Mouse (Mus musculus) lung, embryonic 16.5 days (tissue): ENCODE measurements at regions not wholly inside any gene's neighbourhood (a gene's known extent, or its start where the extent isn't known, plus 50 kb on each side); places are given as distances from the start of the nearest gene placed in this dataset.

Source experiments
- ATAC-seq: fragments of 200-750 bp; cut with Nextera tagmentation; 2 replicates; pipeline ENCODE4 v1.8.0; 2017; ENCODE audit warnings: low read depth, mild to moderate bottlenecking, moderate library complexity
- H3K27ac ChIP-seq: fragments of 300-500 bp; sonication (generic); 2 replicates; pipeline ENCODE4 v1.5.1; 2014; ENCODE audit warnings: mild to moderate bottlenecking, control low read depth, low read length
- H3K27me3 ChIP-seq: fragments of 300-500 bp; sonication (generic); 2 replicates; pipeline ENCODE4 v1.6.1; 2014; ENCODE audit warnings: low read depth, low read length, mixed read lengths; ENCODE audit not compliant: control insufficient read depth, insufficient read depth
- H3K36me3 ChIP-seq: fragments of 300-500 bp; sonication (generic); 2 replicates; pipeline ENCODE4 v1.6.1; 2014; ENCODE audit warnings: low read length; ENCODE audit not compliant: control insufficient read depth, insufficient read depth
- H3K4me1 ChIP-seq: fragments of 300-500 bp; sonication (generic); replicated peaks from 2 replicates; pipeline ENCODE4 v1.6.1; 2014; ENCODE audit warnings: low read length, mixed read lengths; ENCODE audit not compliant: control insufficient read depth, insufficient read depth
- H3K4me2 ChIP-seq: fragments of 300-500 bp; sonication (generic); 2 replicates; pipeline ENCODE4 v1.6.1; 2014; ENCODE audit warnings: low read depth, low read length, control low read depth
- H3K4me3 ChIP-seq: fragments of 300-500 bp; sonication (generic); 2 replicates; pipeline ENCODE4 v1.5.1; 2014; ENCODE audit warnings: mild to moderate bottlenecking, low read length, control low read depth
- H3K9ac ChIP-seq: fragments of 300-500 bp; sonication (generic); 2 replicates; pipeline ENCODE4 v1.6.1; 2014; ENCODE audit warnings: low read length, control low read depth
- H3K9me3 ChIP-seq: fragments of 300-500 bp; sonication (generic); 2 replicates; pipeline ENCODE4 v1.6.1; 2016; ENCODE audit warnings: low read length; ENCODE audit not compliant: control insufficient read depth
- WGBS: fragments of 180-500 bp; shearing (Covaris S2); extraction: QIAGEN DNeasy Blood & Tissue Kit; methylation state at CpG from one replicate; pipeline ENCODE4 v1.1.7; 2014; 5-methylcytosine and 5-hydroxymethylcytosine counted together

GRCm38 (mm10) chr3:41171310-41171709 lies 88.5 kb upstream of the Pgrmc2 start:
- no peak overlapping the region for H3K4me3 ChIP-seq
- ATAC-seq, result no peak
- WGBS, result 85% methylated on average over 4 of the region's 4 CpGs
- H3K9ac ChIP-seq, result no peak overlapping the region
- H3K9me3 ChIP-seq, result no peaks in the 10 kb centered on the region
- H3K4me1 ChIP-seq, result peaks cover 7% of the 10 kb centered on the region
- no peaks in the 10 kb centered on the region for H3K36me3 ChIP-seq
- no peak overlapping the region for H3K4me2 ChIP-seq
- no peaks in the 10 kb centered on the region for H3K27me3 ChIP-seq
- no peak overlapping the region for H3K27ac ChIP-seq

DNA sequence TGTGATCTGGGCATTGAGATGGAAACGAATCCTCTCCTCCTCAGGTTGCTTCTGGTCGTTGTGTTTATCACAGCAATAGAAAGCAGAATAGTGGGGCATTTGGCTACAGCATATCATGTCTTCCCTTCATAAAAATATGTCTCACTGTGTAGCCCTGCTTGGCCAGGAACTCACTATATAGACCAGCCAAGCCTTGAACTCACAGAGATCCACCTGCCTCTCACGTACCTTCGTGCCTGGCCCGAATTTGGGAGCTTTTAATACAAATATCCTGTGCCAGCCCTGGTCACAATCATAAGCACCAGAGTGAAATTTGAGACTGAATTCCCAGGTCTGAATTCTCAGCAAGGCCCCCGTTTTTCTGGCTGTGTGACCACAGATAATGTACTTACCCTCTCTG lies 87.7 kb upstream of the Pgrmc2 start:
- WGBS, result 77% methylated on average over 6 of the region's 6 CpGs
- no peaks in the 10 kb centered on the region for H3K9me3 ChIP-seq

GRCm38 (mm10) chr3:41169430-41169829 lies 86.6 kb upstream of the Pgrmc2 start:
- ATAC-seq, result no peak
- no peak overlapping the region for H3K27ac ChIP-seq
- peaks cover 7% of the 10 kb centered on the region for H3K4me1 ChIP-seq
- no peak overlapping the region for H3K4me3 ChIP-seq
- no peaks in the 10 kb centered on the region for H3K9me3 ChIP-seq
- no peaks in the 10 kb centered on the region for H3K36me3 ChIP-seq
- no peak overlapping the region for H3K4me2 ChIP-seq
- 65% methylated on average over 10 of the region's 10 CpGs for WGBS
- no peak overlapping the region for H3K9ac ChIP-seq
- H3K27me3 ChIP-seq, result no peaks in the 10 kb centered on the region

More for the DNA sequence above, 87.7 kb upstream of the Pgrmc2 start:
- no peak overlapping the region for H3K9ac ChIP-seq
- no peaks in the 10 kb centered on the region for H3K36me3 ChIP-seq
- H3K4me3 ChIP-seq, result no peak overlapping the region
- no peaks in the 10 kb centered on the region for H3K27me3 ChIP-seq
- H3K4me2 ChIP-seq, result no peak overlapping the region
- no peak for ATAC-seq
- peaks cover 7% of the 10 kb centered on the region for H3K4me1 ChIP-seq
- no peak overlapping the region for H3K27ac ChIP-seq

DNA sequence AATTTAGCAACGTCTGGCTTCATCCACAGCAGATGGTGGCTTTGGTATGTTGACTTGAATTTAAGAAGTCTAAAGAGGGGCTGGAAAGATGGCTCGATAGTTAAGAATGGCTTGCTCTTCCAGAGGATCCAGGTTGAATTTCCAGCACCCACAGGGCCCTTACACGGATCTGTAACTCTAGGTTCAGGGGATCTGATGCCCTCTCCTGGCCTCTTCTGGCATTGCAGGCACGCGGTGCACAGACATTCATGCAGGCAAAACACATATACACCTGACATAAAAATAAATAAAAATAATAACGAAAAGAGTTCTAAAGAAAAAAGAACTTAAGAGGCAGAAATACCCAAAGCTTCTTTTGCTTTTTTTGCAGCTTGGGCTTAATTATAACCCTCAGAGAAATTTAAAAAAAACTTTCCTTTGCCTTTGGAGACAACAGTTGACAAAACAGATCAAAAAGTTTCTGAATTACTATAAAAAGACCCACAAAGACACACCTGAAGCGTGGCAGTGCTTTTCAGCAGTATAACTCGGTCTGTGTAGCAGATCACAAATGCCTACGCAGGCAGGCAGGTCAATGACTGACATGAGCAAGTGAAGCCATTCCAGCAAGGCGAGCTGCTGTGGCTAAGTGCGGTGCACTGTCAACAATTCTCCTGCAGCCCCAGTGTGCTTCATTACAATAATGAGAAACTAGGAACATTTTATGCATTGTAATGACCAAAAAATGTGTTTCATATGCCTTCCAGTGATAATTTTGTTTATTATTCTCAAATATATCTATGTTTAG lies 85.5 kb upstream of the Pgrmc2 start:
- Histone ChIP-seq H3K4me2 (no peak overlapping the region), H3K9ac (no peak overlapping the region), H3K4me1 (peaks cover 6% of the 10 kb centered on the region), H3K36me3 (no peaks in the 10 kb centered on the region), H3K9me3 (no peaks in the 10 kb centered on the region), H3K27me3 (no peaks in the 10 kb centered on the region), H3K4me3 (no peak overlapping the region), H3K27ac (no peak overlapping the region)
- ATAC-seq, result no peak
- WGBS, result 81% methylated on average over 11 of the region's 11 CpGs

DNA sequence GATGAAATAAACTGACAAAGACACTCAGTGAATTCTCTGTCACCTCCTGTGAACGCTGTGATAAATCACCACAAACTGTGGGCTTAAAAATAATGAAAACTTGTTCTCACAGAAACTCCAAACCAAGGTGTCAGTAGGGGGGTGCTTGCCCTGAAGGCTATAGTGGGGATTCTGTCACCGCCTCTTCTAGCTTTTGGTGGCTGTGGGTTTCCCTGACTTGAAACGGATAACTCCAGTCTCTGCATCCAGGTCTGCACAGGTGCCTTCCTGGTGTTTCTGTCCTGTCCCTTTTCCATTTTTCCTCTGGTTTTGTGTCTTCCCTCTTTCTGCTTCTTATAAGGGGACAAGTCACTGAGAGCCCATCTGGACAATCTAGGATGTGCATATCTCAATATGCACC lies 84.6 kb upstream of the Pgrmc2 start:
- Histone ChIP-seq H3K4me1 (no peaks in the 10 kb centered on the region; the same call in 1 of the 2 replicates), H3K36me3 (no peaks in the 10 kb centered on the region), H3K9me3 (no peaks in the 10 kb centered on the region), H3K27me3 (no peaks in the 10 kb centered on the region), H3K4me3 (no peak overlapping the region), H3K27ac (no peak overlapping the region), H3K9ac (no peak overlapping the region), H3K4me2 (no peak overlapping the region)
- 87% methylated on average over 3 of the region's 3 CpGs for WGBS
- ATAC-seq, result no peak

GRCm38 (mm10) chr3:41164736-41165135 lies 81.9 kb upstream of the Pgrmc2 start:
- WGBS, result 85% methylated on average over 7 of the region's 7 CpGs
- H3K9ac ChIP-seq, result no peak overlapping the region
- H3K4me1 ChIP-seq, result no peaks in the 10 kb centered on the region
- ATAC-seq, result no peak
- H3K27me3 ChIP-seq, result no peaks in the 10 kb centered on the region
- no peak overlapping the region for H3K27ac ChIP-seq
- H3K9me3 ChIP-seq, result no peaks in the 10 kb centered on the region
- H3K36me3 ChIP-seq, result no peaks in the 10 kb centered on the region
- H3K4me3 ChIP-seq, result no peak overlapping the region
- no peak overlapping the region for H3K4me2 ChIP-seq

DNA sequence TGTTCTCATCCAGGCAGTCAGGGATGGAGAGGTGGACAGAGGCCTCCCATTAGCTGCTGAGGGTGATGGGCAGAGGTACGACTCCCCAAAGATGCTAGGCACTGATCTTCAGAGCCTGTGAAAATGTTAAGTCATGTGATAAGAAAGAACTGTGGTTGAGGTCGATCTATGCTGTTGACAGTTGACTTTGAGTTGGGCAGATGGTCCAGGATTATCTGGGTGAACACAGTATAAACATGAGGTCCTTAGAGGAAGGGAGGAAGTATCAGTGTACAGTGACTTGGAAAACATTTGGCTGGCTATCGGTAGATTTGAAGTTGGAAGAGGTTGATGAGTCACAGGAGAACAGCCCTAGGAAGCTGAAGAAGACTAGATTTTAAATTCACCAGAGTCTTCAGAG lies 80.9 kb upstream of the Pgrmc2 start:
- H3K4me3 ChIP-seq, result no peak overlapping the region
- no peak for ATAC-seq
- no peaks in the 10 kb centered on the region for H3K27me3 ChIP-seq
- no peak overlapping the region for H3K9ac ChIP-seq
- no peak overlapping the region for H3K27ac ChIP-seq
- H3K4me2 ChIP-seq, result no peak overlapping the region
- no peaks in the 10 kb centered on the region for H3K9me3 ChIP-seq
- H3K4me1 ChIP-seq, result no peaks in the 10 kb centered on the region
- no peaks in the 10 kb centered on the region for H3K36me3 ChIP-seq
- 65% methylated on average over 3 of the region's 3 CpGs for WGBS

DNA sequence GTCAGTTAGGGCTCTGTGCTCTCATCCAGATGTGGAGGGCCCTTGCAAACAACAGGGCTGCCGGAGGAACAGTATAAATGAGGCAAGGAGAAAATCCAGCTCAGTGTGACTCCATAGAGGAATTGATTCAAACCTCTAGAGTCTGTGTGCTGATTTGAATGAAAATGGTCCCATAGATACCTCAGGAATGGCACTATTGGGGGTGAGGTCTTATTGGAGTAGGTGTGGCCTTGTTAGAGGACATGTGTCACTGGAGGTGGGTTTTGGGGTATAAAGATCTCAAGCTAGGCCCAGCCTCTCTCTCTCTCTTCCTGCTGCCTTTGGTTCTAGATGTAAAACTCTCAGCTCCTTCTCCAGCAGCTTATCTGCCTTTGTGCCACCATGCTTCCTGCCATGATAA lies 79.7 kb upstream of the Pgrmc2 start:
- no peak overlapping the region for H3K9ac ChIP-seq
- H3K27me3 ChIP-seq, result no peaks in the 10 kb centered on the region
- H3K9me3 ChIP-seq, result no peaks in the 10 kb centered on the region
- H3K4me3 ChIP-seq, result no peak overlapping the region
- H3K4me2 ChIP-seq, result no peak overlapping the region
- no peak overlapping the region for H3K27ac ChIP-seq
- 93% methylated on average over 1 of the region's 1 CpGs for WGBS
- ATAC-seq, result no peak
- H3K4me1 ChIP-seq, result no peaks in the 10 kb centered on the region
- no peaks in the 10 kb centered on the region for H3K36me3 ChIP-seq

GRCm38 (mm10) chr3:41160648-41161047 lies 77.8 kb upstream of the Pgrmc2 start:
- no peak overlapping the region for H3K4me3 ChIP-seq
- no peak for ATAC-seq
- H3K36me3 ChIP-seq, result no peaks in the 10 kb centered on the region

More at GRCm38 (mm10) chr3:41160648-41161047, 77.8 kb upstream of the Pgrmc2 start:
- Histone ChIP-seq H3K9ac (no peak overlapping the region), H3K9me3 (no peaks in the 10 kb centered on the region), H3K27me3 (no peaks in the 10 kb centered on the region), H3K4me2 (no peak overlapping the region), H3K27ac (no peak overlapping the region), H3K4me1 (no peaks in the 10 kb centered on the region)
